Mouse (Mus musculus) CH12.LX (cell line): ENCODE data around the gene Pgf. TPM values are rescaled to one million over a fixed set of nuclear protein-coding genes. Genes with fewer than 3 reads are reported as not detected.
A peak's percentile ranks its signal among the peaks of the same experiment; 100 is the strongest.

Experiments used
- DNase-seq: peaks from one replicate; pipeline ENCODE4 v3.0.0-alpha.2; 2013; ENCODE audit errors: extremely low read depth
- H3K27ac ChIP-seq: 2 replicates; pipeline ENCODE4 v1.5.1; 2012; ENCODE audit warnings: low read depth, mild to moderate bottlenecking, control low read depth, moderate library complexity; ENCODE audit not compliant: insufficient read depth
- H3K27me3 ChIP-seq: replicated peaks from 2 replicates; pipeline ENCODE3; 2012; ENCODE audit warnings: inconsistent platforms
- H3K36me3 ChIP-seq, 2 experiments: replicated peaks in 1 of 2; 2 replicates each; pipeline versions ENCODE3 to v1.6.1; 2012; ENCODE audit warnings: inconsistent platforms in 1 of 2, low read length in 1 of 2, mild to moderate bottlenecking in 1 of 2, mixed read lengths in 1 of 2, moderate library complexity in 1 of 2; ENCODE audit not compliant: control insufficient read depth in 1 of 2, insufficient read depth in 1 of 2
- H3K4me1 ChIP-seq, 2 experiments: 2 replicates each; pipeline ENCODE4 v1.6.1; 2012; ENCODE audit warnings: inconsistent platforms in 1 of 2, moderate library complexity in 1 of 2; ENCODE audit not compliant: insufficient read depth in 2 of 2, control insufficient read depth in 1 of 2
- H3K4me2 ChIP-seq: 2 replicates; pipeline ENCODE4 v1.6.1; 2012; ENCODE audit warnings: low read depth, mild to moderate bottlenecking, control low read depth; ENCODE audit not compliant: poor library complexity, insufficient read depth, severe bottlenecking
- H3K4me3 ChIP-seq, 3 experiments: fragments of 150-350 bp in 1 of 3; sonication (generic) in 1 of 3; replicated peaks in 1 of 3; 2 replicates each; pipeline versions ENCODE3 to v1.5.1; 2011 to 2012; ENCODE audit warnings: low read depth in 2 of 3, low read length in 2 of 3, mild to moderate bottlenecking in 2 of 3, moderate library complexity in 2 of 3, control low read depth in 1 of 3, improper control_type of control experiment in 1 of 3, inconsistent platforms in 1 of 3, mixed read lengths in 1 of 3; ENCODE audit not compliant: poor library complexity in 1 of 3
- H3K79me2 ChIP-seq: replicated peaks from 2 replicates; pipeline ENCODE4 v1.6.1; 2012; ENCODE audit warnings: mild to moderate bottlenecking, moderate library complexity; ENCODE audit not compliant: control insufficient read depth, poor library complexity, insufficient read depth, severe bottlenecking; ENCODE audit errors: extremely low read depth
- H3K9ac ChIP-seq: 2 replicates; pipeline ENCODE4 v1.6.1; 2012; ENCODE audit warnings: low read depth, mild to moderate bottlenecking, control low read depth, moderate library complexity; ENCODE audit not compliant: insufficient read depth
- H3K9me3 ChIP-seq: replicated peaks from 2 replicates; pipeline ENCODE3; 2012; ENCODE audit warnings: low read length, inconsistent platforms, mixed read lengths
- BHLHE40 ChIP-seq: IDR thresholded peaks from 2 replicates; pipeline ENCODE4 v1.6.1; 2011; ENCODE audit warnings: mild to moderate bottlenecking, low read depth, low read length, improper control_type of control experiment
- CHD1 ChIP-seq: IDR thresholded peaks from 2 replicates; pipeline ENCODE4 v1.6.1; 2012; ENCODE audit warnings: low read depth, low read length, improper control_type of control experiment, inconsistent platforms
- CHD2 ChIP-seq: IDR thresholded peaks from 2 replicates; pipeline ENCODE4 v1.6.1; 2011; ENCODE audit warnings: low read length, improper control_type of control experiment
- CTCF ChIP-seq, 2 experiments: IDR thresholded peaks in 1 of 2; conservative IDR thresholded peaks in 1 of 2; 2 replicates each; pipeline ENCODE4 v1.5.1; 2011 to 2012; ENCODE audit warnings: low read depth in 2 of 2, low read length in 2 of 2, improper control_type of control experiment in 1 of 2, inconsistent platforms in 1 of 2, mild to moderate bottlenecking in 1 of 2, moderate library complexity in 1 of 2
- ELF1 ChIP-seq: IDR thresholded peaks from 2 replicates; pipeline ENCODE4 v1.6.1; 2014; ENCODE audit warnings: low read depth, mild to moderate bottlenecking, inconsistent platforms, low read length, improper control_type of control experiment
- EP300 ChIP-seq: IDR thresholded peaks from 2 replicates; pipeline ENCODE4 v1.6.1; 2011; ENCODE audit warnings: low read length, improper control_type of control experiment
- ETS1 ChIP-seq: conservative IDR thresholded peaks from 2 replicates; pipeline ENCODE4 v1.6.1; 2012; ENCODE audit warnings: low read depth, mild to moderate bottlenecking, inconsistent platforms, low read length, improper control_type of control experiment, moderate library complexity
- GABPA ChIP-seq: IDR thresholded peaks from 2 replicates; pipeline ENCODE4 v1.6.1; 2012; ENCODE audit warnings: low read depth, low read length, improper control_type of control experiment, inconsistent platforms; ENCODE audit not compliant: insufficient replicate concordance
- HCFC1 ChIP-seq: IDR thresholded peaks from 2 replicates; pipeline ENCODE4 v1.6.1; 2012; ENCODE audit warnings: low read depth, mild to moderate bottlenecking, inconsistent platforms, low read length, improper control_type of control experiment
- IRF4 ChIP-seq: IDR thresholded peaks from 2 replicates; pipeline ENCODE4 v1.6.1; 2014; ENCODE audit warnings: low read depth, mild to moderate bottlenecking, inconsistent platforms, low read length, improper control_type of control experiment
- JUN ChIP-seq: IDR thresholded peaks from 2 replicates; pipeline ENCODE4 v1.6.1; 2011; ENCODE audit warnings: low read depth, mild to moderate bottlenecking, low read length, improper control_type of control experiment, moderate library complexity; ENCODE audit not compliant: insufficient read depth
- JUND ChIP-seq: conservative IDR thresholded peaks from 2 replicates; pipeline ENCODE4 v1.6.1; 2011; ENCODE audit warnings: low read depth, low read length, improper control_type of control experiment
- KAT2A ChIP-seq: IDR thresholded peaks from 2 replicates; pipeline ENCODE4 v1.6.1; 2012; ENCODE audit warnings: low read length, improper control_type of control experiment, inconsistent platforms; ENCODE audit not compliant: insufficient replicate concordance
- MAX ChIP-seq: IDR thresholded peaks from 2 replicates; pipeline ENCODE4 v1.6.1; 2011; ENCODE audit warnings: low read length, improper control_type of control experiment
- MEF2A ChIP-seq: IDR thresholded peaks from 2 replicates; pipeline ENCODE4 v1.6.1; 2014; ENCODE audit warnings: low read depth, mild to moderate bottlenecking, inconsistent platforms, low read length, improper control_type of control experiment, borderline replicate concordance
- MXI1 ChIP-seq: IDR thresholded peaks from 2 replicates; pipeline ENCODE4 v1.6.1; 2011; ENCODE audit warnings: mild to moderate bottlenecking, low read depth, low read length, improper control_type of control experiment
- MYC ChIP-seq: IDR thresholded peaks from 2 replicates; pipeline ENCODE4 v1.6.1; 2011; ENCODE audit warnings: low read depth, mild to moderate bottlenecking, improper control_type of control experiment, low read length
- NELFE ChIP-seq: IDR thresholded peaks from 2 replicates; pipeline ENCODE4 v1.6.1; 2011; ENCODE audit warnings: low read depth, low read length, improper control_type of control experiment
- PAX5 ChIP-seq: IDR thresholded peaks from 2 replicates; pipeline ENCODE4 v1.6.1; 2012; ENCODE audit warnings: low read length, inconsistent platforms, mixed read lengths
- POLR2AphosphoS2 ChIP-seq: IDR thresholded peaks from 2 replicates; pipeline ENCODE4 v1.6.1; 2011; ENCODE audit warnings: low read depth, low read length, improper control_type of control experiment
- RAD21 ChIP-seq: IDR thresholded peaks from 2 replicates; pipeline ENCODE4 v1.6.1; 2011; ENCODE audit warnings: low read depth, mild to moderate bottlenecking, low read length, improper control_type of control experiment, moderate library complexity
- RCOR1 ChIP-seq: conservative IDR thresholded peaks from 2 replicates; pipeline ENCODE4 v1.6.1; 2012; ENCODE audit warnings: low read depth, mild to moderate bottlenecking, inconsistent platforms, low read length, improper control_type of control experiment
- SIN3A ChIP-seq: IDR thresholded peaks from 2 replicates; pipeline ENCODE4 v1.6.1; 2012; ENCODE audit warnings: low read length, improper control_type of control experiment, inconsistent platforms
- SMC3 ChIP-seq: IDR thresholded peaks from 2 replicates; pipeline ENCODE4 v1.6.1; 2011; ENCODE audit warnings: low read depth, low read length, improper control_type of control experiment
- TBP ChIP-seq: conservative IDR thresholded peaks from 2 replicates; pipeline ENCODE4 v1.6.1; 2011; ENCODE audit warnings: low read depth, low read length, improper control_type of control experiment
- TCF12 ChIP-seq: IDR thresholded peaks from 2 replicates; pipeline ENCODE4 v1.6.1; 2014; ENCODE audit warnings: low read depth, mild to moderate bottlenecking, inconsistent platforms, low read length, improper control_type of control experiment
- UBTF ChIP-seq: IDR thresholded peaks from 2 replicates; pipeline ENCODE4 v1.6.1; 2012; ENCODE audit warnings: low read depth, mild to moderate bottlenecking, inconsistent platforms, low read length, improper control_type of control experiment, moderate library complexity
- ZC3H11A ChIP-seq: IDR thresholded peaks from 2 replicates; pipeline ENCODE4 v1.6.1; 2012; ENCODE audit warnings: low read depth, mild to moderate bottlenecking, inconsistent platforms, low read length, improper control_type of control experiment
- ZKSCAN1 ChIP-seq: IDR thresholded peaks from 2 replicates; pipeline ENCODE4 v1.6.1; 2012; ENCODE audit warnings: low read depth, inconsistent platforms, low read length, improper control_type of control experiment, borderline replicate concordance
- ZMIZ1 ChIP-seq: IDR thresholded peaks from 2 replicates; pipeline ENCODE4 v1.6.1; 2012; ENCODE audit warnings: low read depth, mild to moderate bottlenecking, inconsistent platforms, low read length, improper control_type of control experiment
- ZNF384 ChIP-seq: IDR thresholded peaks from 2 replicates; pipeline ENCODE4 v1.6.1; 2012; ENCODE audit warnings: low read depth, low read length, improper control_type of control experiment, inconsistent platforms
- dilution Hi-C: fragments of 300-500 bp; cut with MboI; formaldehyde crosslinking; loops from 2 replicates; pipeline ENCODE4 v1.14.3; 2020; ENCODE audit warnings: low sequenced_read_pairs; ENCODE audit not compliant: extremely low pct_unique_long_range_greater_than_20kb, extremely low pct_ligation_motif_present
- in situ Hi-C: fragments of 300-500 bp; cut with MboI; formaldehyde crosslinking; loops from 3 replicates; pipeline ENCODE4 v1.14.3; 2019; ENCODE audit warnings: low sequenced_read_pairs, low pct_ligation_motif_present, low pct_unique_long_range_greater_than_20kb, mixed read lengths
- polyA plus RNA-seq: library from polyadenylated mRNA; unstranded; fragments of >175 nt; gene quantifications from 2 replicates; pipeline ENCODE4 v1.2.1, GENCODE M21; 2012; ENCODE audit warnings: low read depth; ENCODE audit not compliant: insufficient read length
- total RNA-seq, 2 experiments: library from RNA; depleted of rRNA; stranded (reverse); fragments of 300-350 nt in 1 of 2; fragments of >200 nt in 1 of 2; gene quantifications; 2 replicates each; pipeline ENCODE4 v1.2.3; 2012 to 2014

Pgf gene
- total and polyA plus RNA-seq, 3 experiments, result 0.34 to 0.73 (median 0.64) TPM

DNA sequence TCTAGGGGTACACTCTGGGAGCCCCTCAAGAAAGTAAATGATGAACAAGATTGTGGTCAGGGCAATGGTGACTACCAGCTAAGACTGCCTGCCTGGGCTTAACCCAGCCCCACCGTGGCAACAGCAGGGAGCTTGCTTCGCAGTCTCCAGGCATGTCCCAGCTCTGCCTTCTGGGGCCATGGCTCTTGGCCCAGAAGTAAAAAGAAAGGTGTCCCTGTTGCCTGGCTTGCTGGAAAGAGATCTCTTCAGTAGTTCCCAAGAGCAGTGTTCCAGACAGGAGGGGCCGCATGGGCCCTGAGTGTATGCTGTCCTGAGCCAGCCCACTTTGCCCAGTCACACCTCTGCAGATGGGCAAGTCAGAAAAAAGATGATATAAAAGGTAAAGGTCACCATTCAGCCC lies 7.7 kb downstream of the Pgf start:
- H3K79me2 ChIP-seq, result no peaks in the 10 kb centered on the region
- H3K27ac ChIP-seq, result no peak overlapping the region
- no peak for DNase-seq
- H3K4me2 ChIP-seq, result peak overlapping the region; percentile 60
- H3K27me3 ChIP-seq, result peaks cover 52% of the 10 kb centered on the region
- no peak overlapping the region for H3K4me3 ChIP-seq
- in situ Hi-C loops, result loop anchor here (10.0 to 25.0 kb wide), 3 partner anchors 125 to 492 kb away; no protein-coding TSS in a partner anchor
- no peak overlapping the region for H3K9ac ChIP-seq
- no peaks in the 10 kb centered on the region for H3K9me3 ChIP-seq
- peaks cover 3 to 34% of the 10 kb centered on the region in 2 experiments; a peak in 3 of 4 replicates for H3K4me1 ChIP-seq
- TF ChIP-seq GABPA (no peak), BHLHE40 (no peak), ZC3H11A (no peak), EP300 (no peak), ZKSCAN1 (no peak), MYC (no peak), CTCF (conservative IDR thresholded peaks at IDR 0.05 in 1 of 2, IDR thresholded peaks at IDR 0.05 in 1 of 2; ENCODE audit: low read depth in 2 of 2, low read length in 2 of 2) (no peak), POLR2AphosphoS2 (no peak), TBP (no peak), KAT2A (no peak), UBTF (no peak), ETS1 (no peak), PAX5 (no peak), CHD2 (no peak), MXI1 (no peak)
- TF ChIP-seq, all 38 proteins: peak for 0
- dilution Hi-C loops, result no loop called here
- no peaks in the 10 kb centered on the region for H3K36me3 ChIP-seq

DNA sequence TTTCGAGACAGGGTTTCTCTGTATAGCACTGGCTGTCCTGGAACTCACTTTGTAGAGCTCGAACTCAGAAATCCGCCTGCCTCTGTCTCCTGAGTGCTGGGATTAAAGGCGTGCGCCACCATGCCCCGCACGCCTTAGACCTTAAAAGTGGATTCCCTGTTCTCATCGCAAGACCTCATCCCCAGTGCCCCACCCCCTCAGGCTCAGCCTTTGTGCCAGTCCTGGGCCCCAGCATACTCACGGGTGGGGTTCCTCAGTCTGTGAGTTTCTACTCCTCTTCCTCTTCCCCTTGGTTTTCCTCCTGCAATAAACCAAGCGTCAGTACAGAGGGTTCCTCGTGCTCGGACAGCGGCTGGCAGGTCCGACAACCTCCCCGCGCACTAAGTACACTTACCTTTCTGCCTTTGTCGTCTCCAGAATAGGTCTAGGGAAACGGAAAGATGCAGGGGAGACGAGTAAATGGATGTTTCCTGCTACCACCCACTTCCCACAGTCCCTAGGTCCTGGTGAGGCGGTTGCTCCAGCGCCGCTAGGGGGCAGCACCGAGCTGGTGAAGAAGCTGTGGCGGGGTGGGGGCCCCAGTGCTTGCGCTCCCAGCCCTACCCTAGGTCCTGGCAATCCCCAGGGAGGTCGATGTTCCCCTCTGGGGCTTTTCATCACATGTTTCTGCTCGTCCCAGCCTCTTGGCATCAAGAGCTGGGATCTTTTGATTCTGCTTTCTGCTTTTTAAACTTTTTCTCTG lies 8.3 kb downstream of the Pgf start:
- Histone ChIP-seq H3K9me3 (no peaks in the 10 kb centered on the region), H3K4me3 (peak overlapping the region; percentile 34 to 41 (median 38)), H3K27ac (no peak overlapping the region), H3K4me2 (peak overlapping the region; percentile 60), H3K4me1 (peaks cover 3 to 38% of the 10 kb centered on the region in 2 experiments; a peak in 3 of 4 replicates), H3K27me3 (peaks cover 46% of the 10 kb centered on the region), H3K9ac (peak overlapping the region; percentile 15; the same call in 1 of the 2 replicates), H3K79me2 (no peaks in the 10 kb centered on the region), H3K36me3 (no peaks in the 10 kb centered on the region)
- in situ Hi-C loops, result loop anchor here (10.0 to 25.0 kb wide), 3 partner anchors 126 to 493 kb away; no protein-coding TSS in a partner anchor
- dilution Hi-C loops, result no loop called here
- peak; percentile 86 for DNase-seq
- TF ChIP-seq RCOR1 (no peak), MAX (peak; percentile 52; the same call in 1 of the 2 replicates), SMC3 (peak; percentile 87), ETS1 (no peak), NELFE (peak; percentile 50; the same call in 1 of the 2 replicates), TCF12 (peak; percentile 29; the same call in 1 of the 2 replicates), HCFC1 (no peak), JUN (no peak), JUND (no peak), RAD21 (peak; percentile 84), CHD1 (no peak), ZMIZ1 (no peak), ZNF384 (no peak), POLR2AphosphoS2 (no peak), UBTF (no peak), ZKSCAN1 (no peak), MEF2A (peak; percentile 63), ELF1 (peak; percentile 50), IRF4 (peak; percentile 47), EP300 (peak; percentile 34; the same call in 1 of the 2 replicates), PAX5 (no peak), BHLHE40 (peak; percentile 40; the same call in 1 of the 2 replicates), SIN3A (peak; percentile 75)
